Mouse (Mus musculus) 3134 (cell line): Measurements from ENCODE around the gene Cep85l.

Experiments used
- DNase-seq: peaks from one replicate; pipeline ENCODE4 v3.0.0-alpha.2; 2011; ENCODE audit warnings: low spot score; ENCODE audit not compliant: insufficient read length; ENCODE audit errors: extremely low read depth

Gene Cep85l

GRCm38 (mm10) chr10:53397846-53398539, 18.2 kb upstream of the Cep85l start:
- DNase-seq: no peak

GRCm38 (mm10) chr10:53394923-53395629, 15.3 kb upstream of the Cep85l start:
- DNase-seq: peak; percentile 47

GRCm38 (mm10) chr10:53388227-53388920, 8.6 kb upstream of the Cep85l start:
- no peak for DNase-seq

GRCm38 (mm10) chr10:53385438-53385837, 5.7 kb upstream of the Cep85l start:
- DNase-seq: no peak

- DNase-seq: no peak
Measured at GRCm38 (mm10) chr10:53384896-53385295, 5.1 kb upstream of the Cep85l start.

- DNase-seq: no peak
Measured at GRCm38 (mm10) chr10:53382696-53383365, 3.1 kb upstream of the Cep85l start.

GRCm38 (mm10) chr10:53378981-53379708, 602 bp downstream of the Cep85l start:
- no peak for DNase-seq

- no peak for DNase-seq
Measured at GRCm38 (mm10) chr10:53378296-53378695, 1.5 kb downstream of the Cep85l start.

GRCm38 (mm10) chr10:53377096-53377495, 2.7 kb downstream of the Cep85l start:
- DNase-seq: no peak

- no peak for DNase-seq
Measured at GRCm38 (mm10) chr10:53373885-53374578, 5.7 kb downstream of the Cep85l start.

GRCm38 (mm10) chr10:53367265-53367664, 12.5 kb downstream of the Cep85l start:
- DNase-seq: no peak

- no peak for DNase-seq
Measured at GRCm38 (mm10) chr10:53364311-53364710, 15.4 kb downstream of the Cep85l start.

GRCm38 (mm10) chr10:53359016-53359415, 20.7 kb downstream of the Cep85l start:
- no peak for DNase-seq

GRCm38 (mm10) chr10:53353665-53354064, 26.1 kb downstream of the Cep85l start:
- DNase-seq: no peak

- DNase-seq: no peak
Measured at GRCm38 (mm10) chr10:53349254-53349653, 30.5 kb downstream of the Cep85l start.

GRCm38 (mm10) chr10:53347787-53348755, 31.7 kb downstream of the Cep85l start:
- peak; percentile 29 for DNase-seq

GRCm38 (mm10) chr10:53346916-53347315, 32.8 kb downstream of the Cep85l start:
- no peak for DNase-seq

GRCm38 (mm10) chr10:53346506-53346905, 33.2 kb downstream of the Cep85l start:
- DNase-seq: no peak

- no peak for DNase-seq
Measured at GRCm38 (mm10) chr10:53345508-53345907, 34.2 kb downstream of the Cep85l start.
